Mouse (Mus musculus) megakaryocyte, embryonic 14.5 days (primary cell): ENCODE data around the gene Lias.

Source experiments
- FLI1 ChIP-seq: IDR thresholded peaks from 2 replicates; pipeline ENCODE4 v1.6.1; 2012; ENCODE audit warnings: low read length, inconsistent platforms, mixed read lengths
- GATA1 ChIP-seq: IDR thresholded peaks from 3 replicates; pipeline ENCODE4 v1.6.1; 2012; ENCODE audit warnings: mixed read lengths, low read length, inconsistent platforms, borderline replicate concordance

- TF ChIP-seq FLI1 (no peak), GATA1 (no peak)
Observed at GRCm38 (mm10) chr5:65420822-65421221, 29.5 kb downstream of the Lias start.
